Mouse (Mus musculus) small intestine, adult 2 months (tissue): ENCODE results near the gene Snrpn.

Experiments used
- CTCF ChIP-seq: fragments of 200-500 bp; IDR thresholded peaks from 2 replicates; pipeline ENCODE4 v1.5.1; 2012; ENCODE audit warnings: low read depth, mild to moderate bottlenecking, control low read depth, inconsistent platforms, low read length, moderate library complexity, mixed read lengths; ENCODE audit not compliant: insufficient replicate concordance, insufficient read length; ENCODE audit errors: extremely low read depth
- POLR2A ChIP-seq: fragments of 200-500 bp; IDR thresholded peaks from 2 replicates; pipeline ENCODE4 v1.6.1; 2012; ENCODE audit warnings: low read depth, mild to moderate bottlenecking, control low read depth, inconsistent platforms, low read length, moderate library complexity

- TF ChIP-seq POLR2A, result no peak; the same call in 1 of the 2 replicates
- TF ChIP-seq CTCF, result no peak
Measured at GRCm38 (mm10) chr7:60004606-60005330, 135.3 kb downstream of the Snrpn start, which contains the start of the genes Snurf and Gm38393.
